Mouse (Mus musculus) liver, postnatal 0 days (tissue): Measurements from ENCODE around the gene Heatr5a. TPM values are rescaled to one million over a fixed set of nuclear protein-coding genes. Genes with fewer than 3 reads are reported as not detected.

Experiments used
- ATAC-seq: fragments of 200-750 bp; cut with Nextera tagmentation; 2 replicates; pipeline ENCODE4 v1.8.0; 2017; ENCODE audit warnings: mild to moderate bottlenecking, moderate library complexity
- DNase-seq: peaks from one replicate; pipeline ENCODE4 v3.0.0-alpha.2; 2016
- H3K27ac ChIP-seq: fragments of 300-500 bp; sonication (generic); 2 replicates; pipeline ENCODE4 v1.5.1; 2014; ENCODE audit warnings: antibody characterized with exemption, moderate library complexity, mild to moderate bottlenecking, low read depth
- H3K27me3 ChIP-seq: fragments of 300-500 bp; sonication (generic); 2 replicates; pipeline ENCODE4 v1.6.1; 2014; ENCODE audit warnings: low read length, control low read depth, mixed read lengths; ENCODE audit not compliant: insufficient read depth
- H3K36me3 ChIP-seq: fragments of 300-500 bp; sonication (generic); replicated peaks from 2 replicates; pipeline ENCODE4 v1.6.1; 2014; ENCODE audit warnings: mild to moderate bottlenecking, control low read depth, low read length, moderate library complexity, mixed read lengths; ENCODE audit not compliant: insufficient read depth
- H3K4me1 ChIP-seq: fragments of 300-500 bp; sonication (generic); 2 replicates; pipeline ENCODE4 v1.6.1; 2014; ENCODE audit warnings: antibody characterized with exemption, mild to moderate bottlenecking, control low read depth; ENCODE audit not compliant: insufficient read depth
- H3K4me2 ChIP-seq: fragments of 300-500 bp; sonication (generic); 2 replicates; pipeline ENCODE4 v1.6.1; 2014; ENCODE audit warnings: low read depth, mild to moderate bottlenecking, low read length, moderate library complexity, mixed read lengths
- H3K4me3 ChIP-seq: fragments of 300-500 bp; sonication (generic); 2 replicates; pipeline ENCODE4 v1.5.1; 2014; ENCODE audit warnings: low read depth, low read length
- H3K9ac ChIP-seq: fragments of 300-500 bp; sonication (generic); replicated peaks from 2 replicates; pipeline ENCODE4 v1.6.1; 2014; ENCODE audit warnings: mild to moderate bottlenecking, moderate library complexity
- H3K9me3 ChIP-seq: fragments of 300-500 bp; sonication (generic); 2 replicates; pipeline ENCODE4 v1.6.1; 2016; ENCODE audit warnings: mild to moderate bottlenecking, control low read depth, low read length, mixed read lengths
- CTCF ChIP-seq: sonication (generic); IDR thresholded peaks from 2 replicates; pipeline ENCODE4 v1.5.1; 2016; ENCODE audit warnings: antibody characterized with exemption, low read depth
- EP300 ChIP-seq: IDR thresholded peaks from 2 replicates; pipeline ENCODE4 v1.6.1; 2016; ENCODE audit warnings: antibody characterized with exemption, low read depth, mild to moderate bottlenecking
- WGBS: fragments of 180-500 bp; shearing (Covaris S2); extraction: QIAGEN DNeasy Blood & Tissue Kit; methylation state at CpG from one replicate; pipeline ENCODE4 v1.1.7; 2014; ENCODE audit not compliant: insufficient replicate concordance; 5-methylcytosine and 5-hydroxymethylcytosine counted together
- polyA plus RNA-seq: library from polyadenylated mRNA; unstranded; fragments of >200 nt; fragmentation: Nextera tagmentation; extraction: Ambion mirVana; gene quantifications from 2 replicates; pipeline ENCODE4 v1.2.1, GENCODE M21; 2015

Heatr5a gene
- polyA plus RNA-seq, 1 experiment from 2014 or later = 2.6 TPM

GRCm38 (mm10) chr12:51937938-51938337 is 33.2 kb downstream of the Heatr5a start:
- Histone ChIP-seq H3K4me2 (no peak overlapping the region), H3K9me3 (no peaks in the 10 kb centered on the region), H3K4me1 (no peaks in the 10 kb centered on the region), H3K27me3 (no peaks in the 10 kb centered on the region), H3K27ac (no peak overlapping the region), H3K36me3 (peaks cover 31% of the 10 kb centered on the region), H3K4me3 (no peak overlapping the region), H3K9ac (no peak overlapping the region)
- 87% methylated on average over 6 of the region's 6 CpGs for WGBS
- DNase-seq (no peak), ATAC-seq (peak; percentile 54; the same call in 1 of the 2 replicates)
- TF ChIP-seq CTCF = no peak
- TF ChIP-seq EP300 = no peak

GRCm38 (mm10) chr12:51929630-51930029 is 41.5 kb downstream of the Heatr5a start:
- no peaks in the 10 kb centered on the region for H3K4me1 ChIP-seq
- H3K9ac ChIP-seq = no peak overlapping the region
- WGBS = 92% methylated on average over 2 of the region's 2 CpGs
- TF ChIP-seq CTCF (no peak), EP300 (no peak)
- no peaks in the 10 kb centered on the region for H3K9me3 ChIP-seq
- no peak overlapping the region for H3K4me3 ChIP-seq
- ATAC-seq = no peak
- no peak for DNase-seq
- H3K27me3 ChIP-seq = no peaks in the 10 kb centered on the region
- no peak overlapping the region for H3K4me2 ChIP-seq
- no peak overlapping the region for H3K27ac ChIP-seq
- peaks cover 15% of the 10 kb centered on the region for H3K36me3 ChIP-seq

DNA sequence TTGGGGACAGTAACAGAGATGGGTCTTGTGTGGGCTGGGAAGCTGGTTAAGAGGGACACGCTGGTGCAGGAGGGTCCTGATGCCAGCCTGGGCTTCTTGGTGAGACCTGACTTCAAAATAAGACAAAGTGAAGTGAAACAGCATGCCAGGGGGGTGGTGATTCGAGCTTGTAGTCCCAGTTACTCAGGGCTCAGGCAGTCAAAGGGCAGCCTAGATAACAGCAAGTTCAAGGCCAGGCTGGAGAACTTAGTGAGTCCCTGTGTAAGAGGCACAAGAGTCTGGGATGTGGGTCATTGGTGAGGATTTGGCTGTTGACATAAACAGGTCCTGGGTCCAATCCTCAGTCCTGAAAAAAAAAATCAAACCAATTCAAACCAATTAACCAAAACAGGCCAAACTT is 53.9 kb downstream of the Heatr5a start:
- Histone ChIP-seq H3K27ac (no peak overlapping the region), H3K9me3 (no peaks in the 10 kb centered on the region), H3K27me3 (no peaks in the 10 kb centered on the region), H3K4me2 (no peak overlapping the region), H3K4me1 (no peaks in the 10 kb centered on the region), H3K9ac (no peak overlapping the region), H3K36me3 (peaks cover 39% of the 10 kb centered on the region), H3K4me3 (no peak overlapping the region)
- no peak for TF ChIP-seq CTCF
- TF ChIP-seq EP300 = no peak
- no peak for DNase-seq
- ATAC-seq = no peak
- 77% methylated on average over 2 of the region's 2 CpGs for WGBS

DNA sequence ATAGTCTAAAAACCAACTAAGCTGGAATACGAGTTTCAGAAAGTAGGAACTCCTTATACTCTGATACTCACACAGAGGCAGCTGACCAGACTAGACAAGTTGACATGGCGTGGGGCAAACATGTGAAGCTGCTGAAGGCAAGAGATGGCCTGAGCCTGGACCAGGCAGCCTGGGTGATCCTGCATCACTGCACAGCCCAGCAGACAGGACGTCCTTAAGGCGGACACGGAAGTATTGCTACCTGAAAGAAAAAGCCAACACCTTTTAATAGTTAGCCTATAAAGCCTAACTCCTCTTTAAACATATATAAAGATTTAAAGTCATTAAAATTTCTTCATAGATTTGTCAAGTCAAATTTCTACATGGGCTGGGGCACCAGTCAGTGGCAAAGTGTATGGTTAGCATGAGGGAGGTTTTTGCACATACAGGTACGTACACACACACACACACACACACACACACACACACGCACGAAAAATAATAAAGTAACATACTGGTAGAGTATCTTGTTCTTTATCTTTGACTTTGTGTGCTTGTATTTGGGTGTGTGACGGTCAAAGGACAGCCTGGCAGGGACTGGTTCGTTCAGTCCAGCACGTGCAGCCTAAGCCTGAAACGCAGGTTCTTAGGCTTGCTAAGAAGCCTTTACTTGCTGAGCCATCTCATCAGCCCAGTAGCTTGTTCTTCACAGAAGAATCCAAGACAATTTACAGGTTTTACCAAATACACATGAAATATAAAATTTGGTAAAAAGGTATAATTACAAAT is 56.0 kb downstream of the Heatr5a start:
- H3K27me3 ChIP-seq = no peaks in the 10 kb centered on the region
- H3K4me1 ChIP-seq = no peaks in the 10 kb centered on the region
- H3K4me3 ChIP-seq = no peak overlapping the region
- DNase-seq = no peak
- H3K36me3 ChIP-seq = peaks cover 31% of the 10 kb centered on the region
- no peak for ATAC-seq
- H3K27ac ChIP-seq = no peak overlapping the region
- TF ChIP-seq CTCF (no peak), EP300 (no peak)
- no peak overlapping the region for H3K4me2 ChIP-seq
- 91% methylated on average over 12 of the region's 12 CpGs for WGBS
- no peaks in the 10 kb centered on the region for H3K9me3 ChIP-seq
- H3K9ac ChIP-seq = no peak overlapping the region

DNA sequence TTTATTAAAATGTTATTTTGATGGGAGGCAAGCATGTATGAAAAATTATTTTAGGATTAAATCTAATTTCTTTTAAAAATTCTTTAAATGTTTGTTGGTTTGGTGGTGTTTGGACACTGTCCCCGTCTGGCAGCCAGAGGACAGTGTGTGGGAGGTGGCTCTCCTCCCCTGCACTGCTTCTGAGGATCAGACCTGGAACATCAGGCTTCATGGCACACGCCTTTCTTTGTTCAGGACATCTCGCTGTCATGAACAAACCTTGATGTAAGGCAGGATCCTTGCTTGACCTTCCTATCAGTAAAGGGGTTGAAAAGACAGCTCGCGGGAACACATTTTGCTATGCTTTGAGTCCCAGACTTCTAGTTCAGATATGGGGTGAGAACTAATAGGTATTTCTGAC is 61.9 kb downstream of the Heatr5a start:
- Histone ChIP-seq H3K27ac (no peak overlapping the region), H3K36me3 (peaks cover 20% of the 10 kb centered on the region), H3K9me3 (no peaks in the 10 kb centered on the region), H3K4me2 (no peak overlapping the region), H3K27me3 (no peaks in the 10 kb centered on the region), H3K4me3 (no peak overlapping the region), H3K4me1 (no peaks in the 10 kb centered on the region), H3K9ac (no peak overlapping the region)
- TF ChIP-seq CTCF = no peak
- TF ChIP-seq EP300 = no peak
- no peak for DNase-seq
- 86% methylated on average over 5 of the region's 5 CpGs for WGBS
- ATAC-seq = no peak

DNA sequence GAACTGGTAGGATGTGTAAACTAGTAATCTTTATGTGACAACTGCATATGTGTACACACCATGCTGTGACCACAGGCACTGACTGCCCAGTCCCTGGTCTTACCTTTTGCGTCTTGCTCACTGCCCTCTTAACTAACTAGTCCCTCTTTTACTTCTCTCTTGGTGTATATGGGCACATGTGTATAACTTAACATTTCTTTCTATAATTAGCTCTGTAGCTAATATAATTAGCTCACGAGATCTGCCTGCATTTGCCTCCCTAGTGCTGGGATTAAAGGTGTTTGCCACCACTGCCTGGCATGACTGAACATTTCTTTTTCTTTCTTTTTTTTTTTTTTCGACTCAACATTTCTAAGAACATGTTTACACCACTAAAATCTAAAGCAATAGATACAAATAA is 63.6 kb downstream of the Heatr5a start:
- H3K9me3 ChIP-seq = no peaks in the 10 kb centered on the region
- WGBS = 94% methylated on average over 3 of the region's 3 CpGs
- no peak overlapping the region for H3K4me2 ChIP-seq
- no peak overlapping the region for H3K9ac ChIP-seq
- TF ChIP-seq EP300 = no peak
- H3K36me3 ChIP-seq = peaks cover 10% of the 10 kb centered on the region; the same call in 1 of the 2 replicates
- ATAC-seq (no peak), DNase-seq (no peak)
- H3K27me3 ChIP-seq = no peaks in the 10 kb centered on the region
- no peaks in the 10 kb centered on the region for H3K4me1 ChIP-seq
- H3K4me3 ChIP-seq = no peak overlapping the region
- H3K27ac ChIP-seq = no peak overlapping the region

- H3K4me1 ChIP-seq = no peaks in the 10 kb centered on the region
- no peak for ATAC-seq
- 89% methylated on average over 7 of the region's 7 CpGs for WGBS
Observed at GRCm38 (mm10) chr12:51900551-51900950, 70.6 kb downstream of the Heatr5a start.

More at GRCm38 (mm10) chr12:51900551-51900950, 70.6 kb downstream of the Heatr5a start:
- Histone ChIP-seq H3K36me3 (peaks cover 34% of the 10 kb centered on the region), H3K27ac (no peak overlapping the region), H3K27me3 (no peaks in the 10 kb centered on the region), H3K9ac (no peak overlapping the region), H3K4me3 (no peak overlapping the region), H3K4me2 (no peak overlapping the region), H3K9me3 (no peaks in the 10 kb centered on the region)
- no peak for TF ChIP-seq CTCF
- no peak for TF ChIP-seq EP300
- DNase-seq = no peak
